Mouse (Mus musculus) spleen, adult 2 months (tissue): ENCODE data around the gene Ankrd34a.

Experiments
- CTCF ChIP-seq: fragments of 200-500 bp; IDR thresholded peaks from 2 replicates; pipeline ENCODE4 v1.5.1; 2011; ENCODE audit warnings: mild to moderate bottlenecking, inconsistent platforms; ENCODE audit not compliant: insufficient read depth, insufficient read length, insufficient replicate concordance; ENCODE audit errors: extremely low read depth
- POLR2A ChIP-seq: fragments of 200-500 bp; IDR thresholded peaks from 2 replicates; pipeline ENCODE4 v1.6.1; 2011; ENCODE audit warnings: low read depth, low read length, inconsistent platforms

DNA sequence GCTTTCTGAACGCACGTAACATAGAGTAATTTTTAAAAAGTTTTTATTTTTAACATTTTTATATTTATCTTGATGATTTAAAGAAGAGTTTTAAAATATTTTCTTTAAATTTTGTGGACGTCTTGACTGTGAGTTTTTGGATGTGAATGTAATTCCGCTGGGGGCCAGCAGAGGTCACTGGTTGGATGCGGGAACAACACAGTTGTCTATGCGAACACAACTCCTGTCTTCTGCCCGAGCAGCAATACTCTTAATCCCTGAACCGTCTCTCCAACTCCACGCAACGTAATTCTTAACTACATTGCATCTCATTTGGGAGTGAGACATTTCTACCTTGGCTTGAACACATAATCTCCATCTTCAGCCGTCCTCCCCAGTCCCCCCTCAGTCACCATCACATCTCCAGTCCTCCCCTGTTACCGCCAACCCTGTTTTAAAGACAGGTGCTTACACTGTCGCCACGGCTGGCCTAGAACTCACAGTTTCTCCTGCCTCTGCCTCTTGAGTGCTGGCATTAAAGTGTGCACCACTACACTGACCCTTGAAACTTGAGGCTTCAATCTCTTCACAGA lies 49.0 kb upstream of the Ankrd34a start:
- no peak for TF ChIP-seq POLR2A
- TF ChIP-seq CTCF: peak; percentile 72; the same call in 1 of the 2 replicates
